Comparison of ENCODE assay signal across 19 mouse cellular contexts in the genomic region with DNA sequence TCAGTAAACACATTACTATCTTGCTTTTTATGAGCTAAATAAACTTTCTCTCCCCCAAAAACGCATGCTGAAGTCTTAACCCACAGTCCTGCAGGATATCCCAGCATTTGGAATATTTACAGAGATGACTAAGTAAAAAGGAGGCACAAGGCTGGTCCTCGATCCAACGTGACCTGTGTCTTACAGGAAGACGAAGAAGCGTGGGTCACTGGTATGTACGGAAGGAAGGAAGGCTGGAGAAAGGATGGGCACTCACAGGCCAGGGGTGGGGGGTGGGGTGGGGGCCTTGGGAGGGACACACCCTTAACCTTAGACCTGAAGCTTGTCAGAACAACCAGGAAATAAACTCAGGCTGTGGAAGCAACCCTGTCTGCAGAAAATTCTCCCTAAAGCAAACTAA. TPM values are rescaled to one million over a fixed set of nuclear protein-coding genes. Genes with fewer than 3 reads are reported as not detected.
A peak's percentile ranks its signal among the peaks of the same experiment; 100 is the strongest.
DNase-seq lines count a peak whose midpoint lies in the region; TF ChIP-seq lines count a peak whose summit lies in the region.
"Had no signal": no experiment of that assay in that cellular context is flagged by ENCODE, and none has a peak within 500 bp of the region (broad histone marks: within the 10 kb centered on the region; RNA-seq: fewer than 3 reads in every experiment).

No protein-coding gene starts in this region.

- no peak for TF ChIP-seq POLR2A in liver, adult 2 months (IDR thresholded peaks at IDR 0.05; ENCODE audit: extremely low read depth, insufficient read depth, low read length)

- no peak overlapping the region for H3K4me3 ChIP-seq in heart, embryonic 10.5 days
- H3K4me3 ChIP-seq in liver, adult 2 months (ENCODE audit: insufficient read depth, low read depth, low read length) = no peak overlapping the region
- H3K4me3 ChIP-seq: embryonic facial prominence, embryonic 15.5 days; forebrain, embryonic 10.5 days; hindbrain, embryonic 10.5 days; layer of hippocampus, adult 2 months; limb, embryonic 15.5 days; midbrain, embryonic 13.5 days; neural tube, embryonic 13.5 days had no signal

- H3K36me3 ChIP-seq in heart, embryonic 10.5 days = peaks cover 34% of the 10 kb centered on the region
- peaks cover 12% of the 10 kb centered on the region for H3K36me3 ChIP-seq in liver, adult 2 months (ENCODE audit: control insufficient read depth, insufficient read depth, low read length)

- H3K9me3 ChIP-seq in heart, embryonic 10.5 days = no peaks in the 10 kb centered on the region
- H3K9me3 ChIP-seq: embryonic facial prominence, embryonic 15.5 days; forebrain, embryonic 10.5 days; hindbrain, embryonic 10.5 days; limb, embryonic 15.5 days; midbrain, embryonic 13.5 days; neural tube, embryonic 13.5 days had no signal

- no peak overlapping the region for H3K27ac ChIP-seq in heart, embryonic 10.5 days
- H3K27ac ChIP-seq in liver, adult 2 months (replicated peaks; ENCODE audit: insufficient read depth, low read depth, low read length) = peak overlapping the region; percentile 99
- H3K27ac ChIP-seq: embryonic facial prominence, embryonic 15.5 days; forebrain, embryonic 10.5 days; hindbrain, embryonic 10.5 days; hindbrain, postnatal 0 days; layer of hippocampus, adult 2 months; limb, embryonic 15.5 days; midbrain, embryonic 13.5 days; neural tube, embryonic 13.5 days had no signal

- WGBS in heart, embryonic 10.5 days = 67% methylated on average over 6 of the region's 6 CpGs
- 50% methylated on average over 6 of the region's 6 CpGs for WGBS in liver, adult 2 months

- no peaks in the 10 kb centered on the region for H3K27me3 ChIP-seq in heart, embryonic 10.5 days (ENCODE audit: insufficient read depth, poor library complexity, severe bottlenecking)
- H3K27me3 ChIP-seq in liver, adult 2 months (ENCODE audit: control insufficient read depth, insufficient read depth, low read length) = no peaks in the 10 kb centered on the region
- H3K27me3 ChIP-seq: CH12.LX; embryonic facial prominence, embryonic 15.5 days; limb, embryonic 15.5 days; midbrain, embryonic 13.5 days; neural tube, embryonic 13.5 days had no signal

- no peak overlapping the region for H3K9ac ChIP-seq in liver, adult 2 months (ENCODE audit: low read depth, low read length)
- H3K9ac ChIP-seq: embryonic facial prominence, embryonic 15.5 days; limb, embryonic 15.5 days; midbrain, embryonic 13.5 days; neural tube, embryonic 13.5 days had no signal

- peaks cover 29% of the 10 kb centered on the region for H3K4me1 ChIP-seq in heart, embryonic 10.5 days
- peaks cover 32% of the 10 kb centered on the region for H3K4me1 ChIP-seq in liver, adult 2 months (ENCODE audit: control insufficient read depth, insufficient read depth, low read length)
- H3K4me1 ChIP-seq: embryonic facial prominence, embryonic 15.5 days; limb, embryonic 15.5 days had no signal

- H3K79me2 ChIP-seq in liver, adult 2 months (ENCODE audit: control insufficient read depth, insufficient read depth, low read length) = peaks cover 3% of the 10 kb centered on the region; the same call in 1 of the 2 replicates

- peak; percentile 94 for DNase-seq in heart, adult 11 months
- no peak for DNase-seq in heart, embryonic 10.5 days (ENCODE audit: low spot score)
- no peak for DNase-seq in liver, adult 2 months (ENCODE audit: extremely low read depth, low read depth, low spot score)
- no peak for DNase-seq in liver
- DNase-seq in lung, postnatal 10 days = peak; percentile 31
- DNase-seq in lung, adult 18-20 months = no peak
- DNase-seq in yolk sac, embryonic 10.5 days (ENCODE audit: low spot score) = peak; percentile 61
- DNase-seq in ovary, postnatal 10 days (ENCODE audit: low spot score) = no peak
- DNase-seq: adrenal gland, postnatal 36 days; right cerebral cortex, postnatal 14 days had no signal

- TF ChIP-seq CTCF in liver, adult 2 months (IDR thresholded peaks at IDR 0.05; ENCODE audit: low read depth, low read length) = no peak

RNA-seq across cellular contexts. Expression of gene Fez2, which starts 15.8 kb away (rescaled TPM):
- 43.7 and 44.9 TPM in 2 replicates for polyA plus RNA-seq in heart, embryonic 10.5 days (2016; fragmentation: Nextera tagmentation; extraction: Ambion mirVana)
- total RNA-seq in liver, adult 2 months (2014; rRNA removed) = 27.9 and 28.9 TPM in 2 replicates
- polyA plus RNA-seq in liver, adult 2 months (2012; rRNA removed) = 18.2 and 18.8 TPM in 2 replicates

Comparison
In these comparisons a context has a peak if more than half of its experiments do, and no peak if none do; other contexts are left out.
1. DNase-seq: peak in heart, adult 11 months (single experiment), lung, postnatal 10 days (single experiment) and yolk sac, embryonic 10.5 days (single experiment); none in heart, embryonic 10.5 days (single experiment), liver, adult 2 months (single experiment), liver (single experiment), lung, adult 18-20 months (0 of 2) and ovary, postnatal 10 days (single experiment).